Mouse (Mus musculus) erythroblast, adult 5-6 weeks (primary cell): ENCODE measurements around the gene Gcfc2. TPM values are rescaled to one million over a fixed set of nuclear protein-coding genes. Genes with fewer than 3 reads are reported as not detected.

Experiments used
- ATAC-seq: replicated peaks from 2 replicates; pipeline ENCODE4 v1.8.0; 2016; ENCODE audit warnings: moderate number of reproducible peaks, mild to moderate bottlenecking, moderate TSS enrichment, inconsistent platforms; ENCODE audit not compliant: poor library complexity, low FRiP score, severe bottlenecking
- total RNA-seq, 2 experiments: library from RNA; stranded (forward) in 1 of 2; stranded (reverse) in 1 of 2; fragments of 150-400 nt in 1 of 2; fragments of 200-764, 138-1000 nt in 1 of 2; gene quantifications; 2 replicates each; pipeline versions ENCODE4 v1.2.3 to v1.2.4; 2015 to 2017; ENCODE audit warnings: low replicate concordance in 2 of 2

Gcfc2 gene
- total RNA-seq (2015; ENCODE audit: low replicate concordance) (0.96 and 4.4 TPM in 2 replicates), total RNA-seq (2017; ENCODE audit: low replicate concordance) (9.3 and 14.1 TPM in 2 replicates)

DNA sequence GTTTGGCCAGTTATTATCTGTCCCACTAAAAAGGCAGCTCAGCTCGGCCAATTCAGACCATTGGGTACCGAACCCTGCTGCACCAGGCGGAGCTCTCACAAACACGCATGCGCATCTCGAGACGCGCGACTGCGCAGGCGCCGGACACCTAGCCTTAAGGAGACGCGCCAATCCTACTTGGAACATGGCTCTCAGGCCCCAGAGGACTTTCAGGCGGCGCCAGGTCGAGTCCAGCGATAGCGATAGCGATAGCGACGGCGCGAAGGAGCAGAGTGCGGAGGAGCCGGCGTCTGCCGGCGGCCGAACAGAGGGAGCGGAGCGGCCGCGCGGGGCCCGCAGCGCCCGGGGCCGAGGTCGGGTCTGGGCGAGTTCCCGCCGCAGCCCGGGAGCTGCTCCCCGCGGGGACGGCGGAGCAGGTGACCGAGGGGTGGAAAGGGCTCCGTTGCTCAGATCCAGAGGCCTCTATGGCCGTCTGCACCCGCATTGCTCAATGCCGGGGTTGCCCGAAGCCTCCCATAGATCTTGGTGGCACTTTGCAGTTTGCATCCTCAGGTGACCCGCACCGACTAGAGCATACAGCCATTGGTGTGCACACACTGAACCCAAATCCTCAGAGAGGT lies at the start of gene Gcfc2:
Gene Gcfc2 (plus strand): TSS at position 147 of the 620 bp plus-strand sequence.
- ATAC-seq: peak; percentile 96

GRCm38 (mm10) chr6:81895678-81896230 lies 27.7 kb upstream of the Gcfc2 start:
- ATAC-seq: no peak

DNA sequence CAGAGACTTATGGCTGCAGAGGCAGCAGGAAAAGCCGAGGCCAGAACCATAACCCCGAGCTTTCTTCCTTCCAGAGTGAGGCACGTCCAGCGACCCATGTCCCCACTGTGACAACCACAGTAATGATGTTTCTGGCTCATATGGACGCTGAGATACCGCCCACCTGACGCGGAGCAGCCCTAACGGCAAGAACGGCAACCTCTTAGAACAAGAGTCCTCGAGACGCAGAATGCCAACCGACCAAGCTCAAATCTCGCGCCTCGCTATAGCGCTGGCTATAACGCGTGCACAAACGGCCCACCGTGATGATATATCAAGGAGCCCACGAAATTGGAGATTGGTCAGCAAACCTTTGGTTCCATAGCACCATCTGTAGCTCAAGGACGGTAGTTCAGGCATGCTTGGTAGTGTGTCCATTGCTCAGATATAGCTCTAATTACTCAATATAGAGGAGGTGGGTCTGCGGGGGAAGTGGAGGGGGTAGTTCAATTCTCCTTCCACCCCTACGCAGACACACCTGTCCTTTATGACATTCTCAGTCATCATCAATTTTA lies 13.1 kb upstream of the Gcfc2 start:
- no peak for ATAC-seq

DNA sequence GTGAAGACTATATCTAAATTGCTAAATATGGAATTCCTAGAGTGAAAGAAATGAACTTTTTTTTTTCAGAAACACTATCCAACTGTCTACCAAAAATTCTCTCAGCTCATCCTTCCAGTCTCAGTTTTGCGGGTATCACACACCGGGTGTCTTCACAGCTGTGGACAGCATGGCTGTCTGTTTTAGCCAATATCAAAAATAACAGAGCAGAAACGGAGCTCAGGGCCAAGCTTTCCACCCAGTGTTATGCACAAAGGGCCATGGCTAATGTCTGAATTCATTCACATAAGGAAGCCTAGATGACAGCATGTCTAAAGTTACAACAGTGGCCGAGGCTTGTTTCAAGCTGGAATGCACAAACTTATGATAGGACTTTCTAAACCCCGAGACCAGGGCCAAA lies 12.2 kb upstream of the Gcfc2 start:
- ATAC-seq: no peak

DNA sequence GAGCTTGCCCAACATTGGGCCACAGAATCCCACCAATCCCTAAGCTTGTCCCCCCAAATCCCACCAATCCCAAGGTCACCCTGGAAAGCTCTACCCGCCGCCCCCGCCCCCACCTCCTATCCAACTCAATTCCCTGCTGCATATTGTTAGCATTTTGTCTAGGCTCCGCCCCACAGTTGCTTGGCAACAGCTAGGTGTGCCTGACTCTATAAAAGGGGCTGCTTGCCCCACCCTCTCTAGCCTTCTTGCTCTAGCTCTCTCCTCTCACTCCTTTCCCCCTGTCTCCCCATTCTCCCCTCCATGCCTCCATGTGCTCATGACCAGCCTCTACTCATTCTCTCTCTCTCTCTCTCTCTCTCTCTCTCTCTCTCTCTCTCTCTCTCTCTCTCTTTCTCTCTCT lies 11.8 kb upstream of the Gcfc2 start:
- ATAC-seq: no peak

- ATAC-seq: no peak
Measured at GRCm38 (mm10) chr6:81912177-81912576, 11.3 kb upstream of the Gcfc2 start.

- no peak for ATAC-seq
Measured at GRCm38 (mm10) chr6:81924304-81924703, 835 bp downstream of the Gcfc2 start.

DNA sequence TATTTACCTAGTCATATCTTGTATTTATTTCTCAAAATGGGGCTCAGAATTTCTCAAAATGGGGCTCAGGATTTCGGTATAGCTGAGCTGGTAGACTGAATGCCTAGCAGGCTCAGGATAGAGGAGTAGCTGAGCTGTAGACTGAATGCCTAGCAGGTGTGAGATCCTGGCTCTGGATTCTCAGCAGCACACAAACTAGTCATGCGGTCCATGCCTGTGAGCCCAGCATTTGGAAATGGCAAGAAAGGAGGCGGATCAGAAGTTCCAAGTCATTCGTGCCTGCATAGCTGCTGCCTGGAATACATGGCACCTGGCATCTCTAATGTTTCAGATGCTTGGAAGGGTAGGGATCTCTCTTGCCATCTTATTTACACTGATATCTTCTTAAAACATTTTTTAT lies 5.9 kb downstream of the Gcfc2 start:
- ATAC-seq: no peak

DNA sequence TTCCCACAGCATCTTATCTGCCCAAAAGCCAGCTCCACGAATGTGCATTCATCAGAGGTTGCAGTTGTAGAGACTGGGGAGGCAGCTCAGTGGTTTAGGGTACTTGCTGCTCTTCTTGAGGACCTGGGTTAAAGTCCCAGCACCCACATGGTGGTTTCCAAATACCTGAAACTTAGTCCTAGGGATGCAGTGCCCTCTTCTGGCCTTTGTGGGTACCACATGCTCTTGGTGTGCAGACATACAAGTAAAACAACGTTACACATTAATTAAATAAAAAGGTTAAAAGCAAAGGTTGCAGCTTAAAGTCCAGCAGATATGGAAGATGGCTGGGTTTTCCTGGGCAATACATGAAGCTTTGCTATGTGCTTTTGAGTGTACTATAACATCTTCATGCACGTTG lies 9.8 kb downstream of the Gcfc2 start:
- no peak for ATAC-seq

- no peak for ATAC-seq
Measured at GRCm38 (mm10) chr6:81941718-81942117, 18.2 kb downstream of the Gcfc2 start.

DNA sequence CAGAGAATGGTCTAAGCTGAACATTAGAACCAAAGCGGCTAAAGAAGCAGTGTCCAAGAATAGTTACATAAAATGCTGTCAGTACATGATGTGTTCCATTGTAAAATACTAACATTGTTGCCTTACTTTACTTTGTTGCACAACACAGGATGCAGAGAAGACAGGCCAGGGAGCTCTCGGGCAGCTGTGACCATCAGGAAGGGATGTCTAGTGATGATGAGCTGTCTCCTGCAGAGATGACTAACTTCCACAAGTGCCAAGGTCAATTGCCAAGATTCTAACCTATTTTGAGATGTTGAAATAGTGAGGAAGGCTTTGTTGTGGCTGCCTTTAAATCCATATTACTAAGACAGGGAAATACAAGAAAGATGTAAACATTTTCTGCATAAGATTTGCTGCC lies 19.8 kb downstream of the Gcfc2 start:
- no peak for ATAC-seq

DNA sequence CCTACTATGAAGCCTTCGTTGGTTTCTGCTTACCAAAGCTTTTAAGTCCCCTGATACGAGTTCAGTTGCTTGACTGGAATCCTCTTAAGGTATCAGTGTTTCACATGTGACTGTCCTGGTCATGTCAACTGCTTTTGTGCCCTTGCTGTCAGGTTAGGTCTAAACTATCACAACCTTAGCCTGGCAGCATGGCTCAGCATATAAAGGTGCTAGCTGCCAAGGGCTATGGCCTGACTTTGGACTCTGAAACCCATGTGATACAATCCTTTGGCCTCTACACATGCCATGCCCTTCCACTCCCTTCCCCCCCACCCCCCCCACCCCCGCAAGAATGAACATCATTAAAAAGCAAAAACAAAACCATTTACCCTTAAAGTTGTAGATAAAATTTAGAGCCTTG lies 21.0 kb downstream of the Gcfc2 start:
- no peak for ATAC-seq

GRCm38 (mm10) chr6:81946906-81947305 lies 23.4 kb downstream of the Gcfc2 start:
- ATAC-seq: no peak

GRCm38 (mm10) chr6:81955133-81955532 lies 31.7 kb downstream of the Gcfc2 start:
- no peak for ATAC-seq

DNA sequence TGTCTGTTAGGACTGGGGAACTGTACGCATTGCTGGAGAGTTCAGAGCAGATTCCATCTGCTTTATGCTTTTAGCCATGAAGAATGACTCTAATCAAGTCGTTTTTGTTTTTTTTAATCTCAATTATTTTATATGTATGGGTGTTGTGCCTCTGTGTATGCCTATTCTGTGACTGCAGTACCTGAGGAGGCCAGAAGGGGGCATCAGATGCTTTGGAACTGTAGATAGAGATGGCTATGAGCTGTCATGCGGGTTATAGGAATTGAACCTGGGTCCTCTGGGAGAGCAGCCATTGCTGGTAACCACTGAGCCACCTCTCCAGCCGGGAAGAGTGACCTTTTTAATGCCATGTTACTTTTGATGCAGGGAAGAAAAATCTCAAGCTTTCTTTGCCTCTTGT lies 32.9 kb downstream of the Gcfc2 start:
- ATAC-seq: no peak

DNA sequence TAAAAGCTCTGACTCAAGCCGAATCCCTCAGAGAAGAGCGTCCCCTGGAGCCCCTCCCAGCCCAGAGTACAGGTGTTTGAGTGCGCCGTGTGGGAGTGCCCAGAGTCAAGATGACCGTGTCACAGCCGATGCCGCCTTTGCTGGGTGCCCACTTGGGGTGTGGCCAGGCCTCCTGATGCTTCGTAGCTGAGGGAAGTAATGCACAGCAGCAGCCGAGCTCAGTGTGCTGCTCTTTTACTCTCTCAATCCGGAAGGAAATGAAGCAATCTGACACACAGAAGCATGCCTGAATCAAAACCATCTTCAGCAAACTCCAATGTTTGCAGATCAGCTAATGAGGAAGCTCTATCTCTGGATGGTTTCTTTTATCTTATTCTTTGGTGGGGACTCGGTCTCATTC lies 34.5 kb downstream of the Gcfc2 start:
- ATAC-seq: no peak

DNA sequence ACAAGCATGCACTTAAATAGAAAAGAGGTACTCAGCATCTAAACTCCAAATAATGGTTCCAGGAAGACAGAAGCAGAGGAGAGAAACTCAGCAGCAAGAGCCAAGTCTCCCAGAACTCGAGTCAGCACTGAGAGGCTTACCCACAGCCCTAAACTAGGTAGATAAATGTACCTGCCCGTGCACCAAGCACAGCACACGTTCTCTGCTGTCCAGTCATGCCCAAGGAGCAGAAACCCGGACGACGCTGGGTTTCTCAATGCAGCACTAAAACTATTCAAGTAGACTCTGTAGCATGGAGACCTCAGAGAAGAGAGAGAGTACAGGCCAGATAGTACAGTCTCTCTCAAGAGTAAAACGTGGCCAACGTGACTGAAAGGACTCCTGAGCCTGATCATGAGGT lies 36.4 kb downstream of the Gcfc2 start:
- ATAC-seq: no peak

GRCm38 (mm10) chr6:81960284-81960683 lies 36.8 kb downstream of the Gcfc2 start:
- ATAC-seq: no peak

- peak; percentile 100 for ATAC-seq
Measured at GRCm38 (mm10) chr6:81965296-81966067, 42.0 kb downstream of the Gcfc2 start, which contains the start of gene Mrpl19. TSS of gene Mrpl19 (minus strand) at chr6:81965958.

DNA sequence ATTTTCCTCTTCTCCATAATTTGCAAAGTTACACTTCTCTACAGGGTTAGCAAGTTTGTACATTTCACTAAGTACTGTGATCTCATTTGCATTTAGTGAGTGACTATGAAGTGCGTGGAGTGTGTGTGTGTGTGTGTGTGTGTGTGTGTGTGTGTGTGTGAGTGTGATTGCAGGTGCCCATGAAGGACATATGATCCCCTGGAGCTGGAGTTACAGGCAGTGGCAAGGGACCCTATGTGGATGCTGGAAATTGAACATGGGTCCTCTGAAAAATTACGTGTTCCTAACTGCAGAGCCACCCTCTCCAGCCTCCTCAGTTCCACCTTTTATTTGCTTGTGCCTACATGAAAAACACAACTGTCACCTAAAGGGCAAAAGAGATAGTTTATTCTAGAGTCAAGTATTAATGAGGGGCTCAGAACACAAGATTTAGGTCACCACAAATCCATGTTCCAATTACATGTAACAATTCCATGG lies 42.6 kb downstream of the Gcfc2 start:
- peak; percentile 29; the same call in 1 of the 2 replicates for ATAC-seq

DNA sequence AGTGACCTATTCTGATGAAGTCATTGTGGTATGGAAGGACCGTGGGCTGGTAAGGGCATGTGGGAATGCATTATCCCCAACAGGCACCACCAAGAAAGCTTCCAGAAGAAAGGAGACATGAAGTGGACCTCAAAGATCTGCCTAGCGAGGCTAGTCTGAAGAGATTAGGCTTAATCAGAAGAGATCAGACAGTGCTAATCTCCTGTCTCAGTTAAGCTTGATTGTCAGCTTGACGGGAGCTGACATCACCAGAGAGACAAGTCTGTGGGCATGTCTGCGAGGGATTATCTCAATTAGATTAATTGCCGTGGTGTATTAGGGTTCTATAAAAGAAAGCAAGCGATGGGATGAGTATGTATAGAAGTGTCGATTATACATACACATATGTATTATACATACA lies 47.7 kb downstream of the Gcfc2 start:
- no peak for ATAC-seq
